Mouse (Mus musculus): ENCODE results near the gene Baiap2. TPM values are rescaled to one million over a fixed set of nuclear protein-coding genes. Genes with fewer than 3 reads are reported as not detected.
A peak's percentile ranks its signal among the peaks of the same experiment; 100 is the strongest.

Gene Baiap2
- polyA plus RNA-seq, 1 experiment from 2014 or later = 11.9 TPM

DNA sequence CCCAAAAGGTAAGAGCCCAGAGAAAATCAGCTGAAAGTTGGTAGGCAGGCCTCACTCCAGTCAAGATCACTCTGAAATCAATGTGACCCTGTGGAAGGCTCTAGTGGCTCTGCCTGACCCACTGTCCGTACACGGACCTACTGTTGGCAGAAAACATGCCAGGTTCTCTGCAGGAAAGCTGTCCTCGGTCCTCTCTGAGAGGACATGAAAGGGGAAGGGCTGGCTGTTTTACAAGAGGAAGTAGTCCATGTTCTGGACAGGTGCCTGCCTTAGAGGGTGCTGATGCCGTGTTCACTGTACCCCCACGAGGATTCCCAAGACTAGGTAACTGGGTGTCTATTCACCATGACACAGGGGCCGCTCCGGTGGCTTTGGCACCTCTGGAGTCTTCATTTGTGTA is 45.3 kb downstream of the Baiap2 start:
- H3K4me3 ChIP-seq (ENCODE audit: low read depth, low read length) = no peak overlapping the region
- no peak overlapping the region for H3K4me2 ChIP-seq (ENCODE audit: low read depth, low read length)
- WGBS = 90% methylated on average over 7 of the region's 7 CpGs

DNA sequence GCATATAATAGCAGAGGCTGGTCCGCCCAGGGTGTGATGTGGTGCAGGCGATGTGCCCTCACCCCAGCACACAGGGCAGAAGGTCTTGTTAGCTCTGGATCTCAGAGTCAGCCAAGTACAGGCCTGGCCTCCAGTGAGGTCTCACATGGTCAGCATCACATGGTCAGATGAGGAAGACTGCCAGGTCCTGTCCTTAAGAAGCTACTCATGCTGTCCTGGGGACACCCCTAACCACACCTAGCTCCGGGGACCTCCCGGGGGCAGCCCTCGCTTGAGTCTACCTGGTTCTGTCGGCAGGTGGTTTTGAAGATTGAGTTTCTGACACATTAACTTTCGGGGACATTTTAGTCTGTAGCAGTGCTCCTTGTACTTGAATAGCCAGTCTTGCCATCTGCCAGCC is 45.8 kb downstream of the Baiap2 start:
- no peak overlapping the region for H3K4me2 ChIP-seq (ENCODE audit: low read depth, low read length)
- no peaks in the 10 kb centered on the region for H3K27me3 ChIP-seq (ENCODE audit: control insufficient read depth, insufficient read depth, low read length)
- H3K27ac ChIP-seq (replicated peaks; ENCODE audit: low read depth, low read length) = no peak overlapping the region
- H3K4me1 ChIP-seq (ENCODE audit: control insufficient read depth, insufficient read depth, low read length) = peaks cover 5% of the 10 kb centered on the region
- no peaks in the 10 kb centered on the region for H3K9me3 ChIP-seq (replicated peaks; ENCODE audit: control insufficient read depth, low read length)
- no peaks in the 10 kb centered on the region; the same call in 1 of the 2 replicates for H3K36me3 ChIP-seq (replicated peaks; ENCODE audit: control insufficient read depth, insufficient read depth, low read depth, low read length)
- H3K4me3 ChIP-seq (ENCODE audit: low read depth, low read length) = no peak overlapping the region
- no peak for ATAC-seq (replicated peaks; ENCODE audit: insufficient number of reproducible peaks, low FRiP score, low TSS enrichment, low read depth)
- H3K9ac ChIP-seq (replicated peaks; ENCODE audit: low read length) = no peak overlapping the region
- WGBS = 87% methylated on average over 7 of the region's 7 CpGs
- no peak for DNase-seq (ENCODE audit: low spot score)

More for the DNA sequence above, 45.3 kb downstream of the Baiap2 start:
- Histone ChIP-seq H3K9ac (replicated peaks; ENCODE audit: low read length) (no peak overlapping the region), H3K27me3 (ENCODE audit: control insufficient read depth, insufficient read depth, low read length) (no peaks in the 10 kb centered on the region), H3K27ac (replicated peaks; ENCODE audit: low read depth, low read length) (no peak overlapping the region), H3K36me3 (replicated peaks; ENCODE audit: control insufficient read depth, insufficient read depth, low read depth, low read length) (no peaks in the 10 kb centered on the region; the same call in 1 of the 2 replicates), H3K4me1 (ENCODE audit: control insufficient read depth, insufficient read depth, low read length) (peaks cover 5% of the 10 kb centered on the region), H3K9me3 (replicated peaks; ENCODE audit: control insufficient read depth, low read length) (no peaks in the 10 kb centered on the region)
- ATAC-seq (replicated peaks; ENCODE audit: insufficient number of reproducible peaks, low FRiP score, low TSS enrichment, low read depth) (no peak), DNase-seq (ENCODE audit: low spot score) (no peak)

DNA sequence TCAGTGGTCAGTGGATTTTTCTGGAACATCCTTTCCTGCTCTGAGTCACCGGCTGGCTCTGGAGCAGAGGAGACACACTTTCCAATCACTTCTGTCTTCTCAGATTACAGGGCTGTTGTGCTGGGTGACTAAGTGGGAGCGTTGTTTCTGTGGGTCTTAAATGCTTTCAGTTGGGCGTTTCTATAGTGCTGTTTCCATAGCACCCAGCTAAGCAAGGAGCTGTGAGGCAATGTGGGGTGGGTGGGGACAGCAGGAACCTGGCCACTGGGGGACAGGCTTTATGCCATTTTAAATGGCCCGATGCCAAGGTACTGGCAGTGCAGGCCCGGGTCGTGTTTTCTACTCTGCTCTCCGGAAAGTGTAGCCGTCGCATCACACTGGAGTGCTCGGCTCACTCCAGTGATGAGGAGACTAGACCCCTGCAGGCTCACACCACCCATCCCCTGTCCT is 46.6 kb downstream of the Baiap2 start:
- DNase-seq (ENCODE audit: low spot score) (peak; percentile 50), ATAC-seq (replicated peaks; ENCODE audit: insufficient number of reproducible peaks, low FRiP score, low TSS enrichment, low read depth) (no peak; the same call in 1 of the 2 replicates)
- H3K9me3 ChIP-seq (replicated peaks; ENCODE audit: control insufficient read depth, low read length) = no peaks in the 10 kb centered on the region
- no peak overlapping the region for H3K4me3 ChIP-seq (ENCODE audit: low read depth, low read length)
- no peak overlapping the region for H3K27ac ChIP-seq (replicated peaks; ENCODE audit: low read depth, low read length)
- H3K9ac ChIP-seq (replicated peaks; ENCODE audit: low read length) = no peak overlapping the region
- peaks cover 5% of the 10 kb centered on the region for H3K4me1 ChIP-seq (ENCODE audit: control insufficient read depth, insufficient read depth, low read length)
- H3K4me2 ChIP-seq (ENCODE audit: low read depth, low read length) = no peak overlapping the region
- H3K27me3 ChIP-seq (ENCODE audit: control insufficient read depth, insufficient read depth, low read length) = no peaks in the 10 kb centered on the region
- 46% methylated on average over 10 of the region's 10 CpGs for WGBS
- H3K36me3 ChIP-seq (replicated peaks; ENCODE audit: control insufficient read depth, insufficient read depth, low read depth, low read length) = no peaks in the 10 kb centered on the region; the same call in none of the 2 replicates

DNA sequence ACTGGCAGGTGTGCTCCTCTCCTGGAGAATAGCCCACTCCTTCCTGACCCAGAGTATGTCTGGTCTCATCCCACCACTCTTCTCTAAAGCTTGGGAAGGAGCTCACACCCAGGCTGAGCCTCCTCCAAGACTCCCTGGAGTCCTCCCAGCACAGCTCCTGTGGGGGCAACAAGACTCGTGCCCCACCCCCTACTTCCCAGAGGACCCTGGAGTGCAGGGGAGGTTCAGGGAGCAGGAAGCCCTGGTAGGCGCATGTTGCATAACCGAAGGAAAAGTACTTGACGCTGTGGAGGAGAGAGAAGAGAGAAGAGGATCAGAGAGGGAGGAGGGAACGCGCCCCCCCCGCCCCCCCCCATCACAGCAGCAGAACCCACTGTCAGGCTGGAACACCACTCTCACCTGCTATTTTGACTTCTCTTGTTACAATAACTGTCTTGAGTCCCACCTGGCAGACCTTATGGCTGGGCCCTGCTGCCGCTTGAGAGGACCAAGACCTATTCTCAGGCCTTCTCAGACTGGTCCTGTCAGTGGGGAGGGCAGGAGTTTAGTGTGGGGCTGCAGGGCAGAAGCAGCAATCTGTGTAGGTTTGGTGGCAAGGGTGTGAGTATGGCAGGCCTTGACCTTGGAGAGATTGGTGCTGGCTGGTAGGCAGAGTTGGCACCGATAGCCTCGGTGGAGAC is 48.2 kb downstream of the Baiap2 start:
- no peak overlapping the region for H3K4me3 ChIP-seq (ENCODE audit: low read depth, low read length)
- H3K4me1 ChIP-seq (ENCODE audit: control insufficient read depth, insufficient read depth, low read length) = peaks cover 5% of the 10 kb centered on the region
- H3K9ac ChIP-seq (replicated peaks; ENCODE audit: low read length) = no peak overlapping the region
- DNase-seq (ENCODE audit: low spot score) (no peak), ATAC-seq (replicated peaks; ENCODE audit: insufficient number of reproducible peaks, low FRiP score, low TSS enrichment, low read depth) (0 out of 2 replicates have a peak, but pooled peaks have one; percentile 25)
- WGBS = 58% methylated on average over 10 of the region's 10 CpGs
- no peaks in the 10 kb centered on the region; the same call in 1 of the 2 replicates for H3K36me3 ChIP-seq (replicated peaks; ENCODE audit: control insufficient read depth, insufficient read depth, low read depth, low read length)
- no peaks in the 10 kb centered on the region for H3K27me3 ChIP-seq (ENCODE audit: control insufficient read depth, insufficient read depth, low read length)
- H3K4me2 ChIP-seq (ENCODE audit: low read depth, low read length) = no peak overlapping the region
- no peaks in the 10 kb centered on the region for H3K9me3 ChIP-seq (replicated peaks; ENCODE audit: control insufficient read depth, low read length)
- H3K27ac ChIP-seq (replicated peaks; ENCODE audit: low read depth, low read length) = no peak overlapping the region

DNA sequence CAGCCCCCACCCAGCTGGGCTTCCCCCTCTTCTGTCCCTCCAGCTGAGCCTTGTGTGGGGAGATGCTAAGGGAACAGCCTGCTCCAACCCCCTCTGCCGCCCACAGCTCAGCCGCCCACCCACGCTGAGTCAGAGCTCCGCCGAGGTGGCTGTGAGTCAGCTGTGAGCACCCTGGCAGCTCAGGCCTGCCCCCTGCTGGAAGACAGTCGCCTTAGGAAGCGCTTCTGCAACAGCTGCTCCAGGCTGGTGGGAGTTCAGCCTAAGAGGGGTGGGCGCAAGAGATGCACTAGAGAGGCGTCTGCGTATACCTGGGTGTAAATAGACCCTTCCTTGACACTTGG is 48.7 kb downstream of the Baiap2 start:
- Histone ChIP-seq H3K4me3 (ENCODE audit: low read depth, low read length) (no peak overlapping the region), H3K9me3 (replicated peaks; ENCODE audit: control insufficient read depth, low read length) (no peaks in the 10 kb centered on the region), H3K27me3 (ENCODE audit: control insufficient read depth, insufficient read depth, low read length) (no peaks in the 10 kb centered on the region), H3K27ac (replicated peaks; ENCODE audit: low read depth, low read length) (no peak overlapping the region), H3K9ac (replicated peaks; ENCODE audit: low read length) (no peak overlapping the region), H3K36me3 (replicated peaks; ENCODE audit: control insufficient read depth, insufficient read depth, low read depth, low read length) (no peaks in the 10 kb centered on the region; the same call in 1 of the 2 replicates), H3K4me2 (ENCODE audit: low read depth, low read length) (no peak overlapping the region), H3K4me1 (ENCODE audit: control insufficient read depth, insufficient read depth, low read length) (peaks cover 5% of the 10 kb centered on the region)
- peak; percentile 73 for ATAC-seq (replicated peaks; ENCODE audit: insufficient number of reproducible peaks, low FRiP score, low TSS enrichment, low read depth)
- WGBS = 16% methylated on average over 10 of the region's 10 CpGs
- DNase-seq (ENCODE audit: low spot score) = peak; percentile 89

DNA sequence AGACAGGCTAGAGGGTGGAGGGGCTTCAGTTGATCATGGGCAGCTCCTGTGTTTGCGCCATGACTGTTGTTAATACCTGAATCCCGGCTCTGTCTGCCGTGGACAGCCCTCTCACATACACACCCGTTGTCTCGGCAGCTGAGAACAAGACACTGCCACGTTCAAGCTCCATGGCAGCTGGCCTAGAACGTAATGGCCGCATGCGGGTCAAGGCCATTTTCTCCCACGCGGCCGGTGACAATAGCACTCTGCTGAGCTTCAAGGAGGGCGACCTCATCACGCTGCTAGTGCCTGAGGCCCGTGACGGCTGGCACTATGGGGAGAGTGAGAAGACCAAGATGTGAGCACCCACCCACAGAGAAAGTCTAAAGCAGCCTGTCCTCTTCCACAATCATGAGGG is 54.8 kb downstream of the Baiap2 start:
- no peak overlapping the region for H3K4me3 ChIP-seq (ENCODE audit: low read depth, low read length)
- H3K27ac ChIP-seq (replicated peaks; ENCODE audit: low read depth, low read length) = no peak overlapping the region
- WGBS = 91% methylated on average over 16 of the region's 16 CpGs
- no peaks in the 10 kb centered on the region; the same call in 1 of the 2 replicates for H3K36me3 ChIP-seq (replicated peaks; ENCODE audit: control insufficient read depth, insufficient read depth, low read depth, low read length)
- no peaks in the 10 kb centered on the region for H3K9me3 ChIP-seq (replicated peaks; ENCODE audit: control insufficient read depth, low read length)
- ATAC-seq (replicated peaks; ENCODE audit: insufficient number of reproducible peaks, low FRiP score, low TSS enrichment, low read depth) = no peak
- H3K4me2 ChIP-seq (ENCODE audit: low read depth, low read length) = no peak overlapping the region
- no peaks in the 10 kb centered on the region for H3K4me1 ChIP-seq (ENCODE audit: control insufficient read depth, insufficient read depth, low read length)
- no peaks in the 10 kb centered on the region for H3K27me3 ChIP-seq (ENCODE audit: control insufficient read depth, insufficient read depth, low read length)
- DNase-seq (ENCODE audit: low spot score) = no peak
- no peak overlapping the region for H3K9ac ChIP-seq (replicated peaks; ENCODE audit: low read length)

DNA sequence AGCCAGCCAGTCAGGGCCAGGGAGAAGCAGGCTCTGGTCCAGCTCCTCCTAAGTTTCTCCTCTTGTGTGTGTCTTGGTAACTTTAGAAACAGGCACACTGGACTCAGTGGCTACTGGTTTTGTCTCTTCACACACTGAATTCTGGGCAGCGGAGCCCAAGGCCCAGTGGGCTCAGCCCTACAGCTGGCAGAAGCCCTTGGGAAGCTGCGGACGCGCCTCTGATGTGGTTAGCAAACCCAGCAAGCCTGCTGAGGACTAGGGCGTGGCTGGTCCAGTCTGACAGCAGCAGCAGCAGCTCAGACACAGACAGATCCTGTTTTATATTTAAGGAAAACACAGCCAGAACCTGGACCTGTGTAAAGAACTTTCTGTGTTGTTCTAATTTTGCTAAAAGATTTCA is 59.5 kb downstream of the Baiap2 start:
- WGBS = 76% methylated on average over 5 of the region's 5 CpGs
- ATAC-seq (replicated peaks; ENCODE audit: insufficient number of reproducible peaks, low FRiP score, low TSS enrichment, low read depth) (no peak), DNase-seq (ENCODE audit: low spot score) (no peak)
- no peak overlapping the region for H3K27ac ChIP-seq (replicated peaks; ENCODE audit: low read depth, low read length)
- H3K4me3 ChIP-seq (ENCODE audit: low read depth, low read length) = no peak overlapping the region
- no peaks in the 10 kb centered on the region for H3K4me1 ChIP-seq (ENCODE audit: control insufficient read depth, insufficient read depth, low read length)
- H3K9me3 ChIP-seq (replicated peaks; ENCODE audit: control insufficient read depth, low read length) = no peaks in the 10 kb centered on the region
- H3K36me3 ChIP-seq (replicated peaks; ENCODE audit: control insufficient read depth, insufficient read depth, low read depth, low read length) = no peaks in the 10 kb centered on the region; the same call in 1 of the 2 replicates
- H3K4me2 ChIP-seq (ENCODE audit: low read depth, low read length) = no peak overlapping the region
- no peaks in the 10 kb centered on the region for H3K27me3 ChIP-seq (ENCODE audit: control insufficient read depth, insufficient read depth, low read length)
- 0 out of 2 replicates have a peak overlapping the region, but pooled peaks have one; percentile 9 for H3K9ac ChIP-seq (replicated peaks; ENCODE audit: low read length)

DNA sequence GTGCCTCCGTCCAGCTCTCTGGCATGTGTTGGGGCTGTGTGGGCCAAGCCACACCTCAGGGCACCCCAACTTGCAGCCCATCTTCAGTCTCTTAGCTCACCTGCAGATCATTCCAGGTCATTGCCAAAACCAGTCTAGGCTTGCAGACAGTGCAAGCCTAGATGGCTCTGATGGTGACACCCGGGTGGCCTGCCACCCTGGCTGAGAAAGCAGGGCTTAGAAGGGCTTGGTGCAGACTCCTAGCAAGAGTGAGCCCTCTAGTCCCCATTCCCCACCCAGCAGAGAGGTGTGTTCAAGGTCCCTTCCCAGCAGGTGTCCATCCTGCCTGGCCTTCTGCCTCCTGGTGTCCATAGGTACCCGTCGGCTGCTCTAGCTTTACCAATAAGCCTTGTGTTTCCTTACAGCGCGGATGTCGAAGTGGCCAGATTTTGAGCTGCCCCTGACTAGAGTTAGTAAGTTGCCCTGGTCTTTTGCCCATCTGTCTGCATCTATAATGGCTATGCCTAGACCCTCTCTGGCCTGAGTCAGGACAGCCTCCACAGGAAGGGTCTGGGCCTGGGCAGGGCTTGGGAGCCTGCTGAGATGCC is 60.2 kb downstream of the Baiap2 start:
- no peak for ATAC-seq (replicated peaks; ENCODE audit: insufficient number of reproducible peaks, low FRiP score, low TSS enrichment, low read depth)
- Histone ChIP-seq H3K4me1 (ENCODE audit: control insufficient read depth, insufficient read depth, low read length) (no peaks in the 10 kb centered on the region), H3K9me3 (replicated peaks; ENCODE audit: control insufficient read depth, low read length) (no peaks in the 10 kb centered on the region), H3K4me3 (ENCODE audit: low read depth, low read length) (no peak overlapping the region), H3K9ac (replicated peaks; ENCODE audit: low read length) (no peak overlapping the region), H3K36me3 (replicated peaks; ENCODE audit: control insufficient read depth, insufficient read depth, low read depth, low read length) (no peaks in the 10 kb centered on the region; the same call in 1 of the 2 replicates), H3K27ac (replicated peaks; ENCODE audit: low read depth, low read length) (no peak overlapping the region), H3K27me3 (ENCODE audit: control insufficient read depth, insufficient read depth, low read length) (no peaks in the 10 kb centered on the region), H3K4me2 (ENCODE audit: low read depth, low read length) (no peak overlapping the region)
- DNase-seq (ENCODE audit: low spot score) = no peak
- 96% methylated on average over 7 of the region's 7 CpGs for WGBS

Measured in embryonic facial prominence, embryonic 11.5 days (tissue).